Comparison of ENCODE assay signal across 23 mouse cellular contexts in genomic region chr17:51687226-51687625, GRCm38 (mm10).
DNase-seq lines count a peak whose midpoint lies in the region; ATAC-seq lines count a peak whose summit lies in the region.
"Had no signal": no experiment of that assay in that cellular context is flagged by ENCODE, and none has a peak within 500 bp of the region (broad histone marks: within the 10 kb centered on the region; RNA-seq: fewer than 3 reads in every experiment).

No protein-coding gene starts in this region.

- no peak overlapping the region for H3K4me3 ChIP-seq in midbrain, embryonic 15.5 days
- no peak overlapping the region for H3K4me3 ChIP-seq in hindbrain, embryonic 12.5 days
- H3K4me3 ChIP-seq: embryonic facial prominence, embryonic 13.5 days; embryonic facial prominence, embryonic 15.5 days; erythroblast, embryonic 14.5 days; forebrain, embryonic 10.5 days; forebrain, embryonic 12.5 days had no signal

- H3K27me3 ChIP-seq in splenic B cell, adult 2 months (ENCODE audit: control insufficient read depth, insufficient read depth, low read length, poor library complexity, severe bottlenecking), result no peaks in the 10 kb centered on the region
- H3K27me3 ChIP-seq in midbrain, embryonic 15.5 days (replicated peaks), result no peaks in the 10 kb centered on the region
- H3K27me3 ChIP-seq in hindbrain, embryonic 12.5 days, result no peaks in the 10 kb centered on the region
- H3K27me3 ChIP-seq: embryonic facial prominence, embryonic 15.5 days; forebrain, embryonic 12.5 days had no signal

- no peaks in the 10 kb centered on the region for H3K36me3 ChIP-seq in splenic B cell, adult 2 months (ENCODE audit: control insufficient read depth, insufficient read depth, low read length, poor library complexity, severe bottlenecking)
- no peaks in the 10 kb centered on the region for H3K36me3 ChIP-seq in midbrain, embryonic 15.5 days (replicated peaks)
- no peaks in the 10 kb centered on the region for H3K36me3 ChIP-seq in hindbrain, embryonic 12.5 days
- H3K36me3 ChIP-seq: embryonic facial prominence, embryonic 13.5 days; embryonic facial prominence, embryonic 15.5 days; forebrain, embryonic 10.5 days; forebrain, embryonic 12.5 days had no signal

- H3K27ac ChIP-seq in midbrain, embryonic 15.5 days, result no peak overlapping the region
- no peak overlapping the region for H3K27ac ChIP-seq in hindbrain, embryonic 12.5 days
- H3K27ac ChIP-seq: embryonic facial prominence, embryonic 13.5 days; embryonic facial prominence, embryonic 15.5 days; forebrain, embryonic 10.5 days; forebrain, embryonic 12.5 days had no signal

- no peaks in the 10 kb centered on the region for H3K9me3 ChIP-seq in midbrain, embryonic 15.5 days
- no peaks in the 10 kb centered on the region for H3K9me3 ChIP-seq in hindbrain, embryonic 12.5 days (replicated peaks)
- H3K9me3 ChIP-seq: embryonic facial prominence, embryonic 13.5 days; embryonic facial prominence, embryonic 15.5 days; forebrain, embryonic 10.5 days; forebrain, embryonic 12.5 days had no signal

- DNase-seq in splenic B cell, adult 2 months (ENCODE audit: low read depth, low spot score), result peak; percentile 14
- DNase-seq in adrenal gland, postnatal 14 days, result no peak
- DNase-seq: adrenal gland, adult 2 months; adrenal gland, postnatal 10 days; adrenal gland, postnatal 36 days; cerebellum, adult 11-12 months; cerebellum, adult 2 months; cerebellum, adult 9-10 months; cerebellum, postnatal 10 days; cerebellum, postnatal 25 days; embryo, embryonic 11 days had no signal

- no peak overlapping the region for H3K9ac ChIP-seq in midbrain, embryonic 15.5 days
- no peak overlapping the region for H3K9ac ChIP-seq in hindbrain, embryonic 12.5 days
- H3K9ac ChIP-seq: embryonic facial prominence, embryonic 13.5 days; embryonic facial prominence, embryonic 15.5 days; forebrain, embryonic 12.5 days had no signal

- ATAC-seq in common myeloid progenitor, adult 5-6 weeks (replicated peaks; ENCODE audit: low read depth, poor library complexity, severe bottlenecking), result 0 out of 2 replicates have a peak, but pooled peaks have one; percentile 18
- peak; percentile 50 for ATAC-seq in granulocyte monocyte progenitor cell, adult 5-6 weeks (replicated peaks; ENCODE audit: poor library complexity, severe bottlenecking)
- ATAC-seq in megakaryocyte progenitor cell, adult 5-6 weeks (replicated peaks; ENCODE audit: poor library complexity), result peak; percentile 55
- no peak for ATAC-seq in midbrain, embryonic 15.5 days (replicated peaks)
- no peak for ATAC-seq in hindbrain, embryonic 12.5 days (ENCODE audit: low FRiP score)
- ATAC-seq: forebrain, embryonic 14.5 days; forebrain, embryonic 16.5 days had no signal

- H3K4me2 ChIP-seq in midbrain, embryonic 15.5 days, result no peak overlapping the region
- no peak overlapping the region for H3K4me2 ChIP-seq in hindbrain, embryonic 12.5 days (replicated peaks)
- H3K4me2 ChIP-seq: embryonic facial prominence, embryonic 13.5 days; embryonic facial prominence, embryonic 15.5 days; forebrain, embryonic 12.5 days had no signal

- WGBS in midbrain, embryonic 15.5 days, result 94% methylated on average over 4 of the region's 4 CpGs
- WGBS in hindbrain, embryonic 12.5 days, result 94% methylated on average over 4 of the region's 4 CpGs

- H3K4me1 ChIP-seq in midbrain, embryonic 15.5 days, result no peaks in the 10 kb centered on the region
- H3K4me1 ChIP-seq in hindbrain, embryonic 12.5 days, result 0 out of 2 replicates have a peak, but pooled peaks cover 2% of the 10 kb centered on the region
- H3K4me1 ChIP-seq: embryonic facial prominence, embryonic 15.5 days; forebrain, embryonic 10.5 days; forebrain, embryonic 12.5 days had no signal

Comparison
In these comparisons a context has a peak if more than half of its experiments do, and no peak if none do; other contexts are left out.
1. ATAC-seq: peak in common myeloid progenitor, adult 5-6 weeks (single experiment), granulocyte monocyte progenitor cell, adult 5-6 weeks (single experiment) and megakaryocyte progenitor cell, adult 5-6 weeks (single experiment); none in midbrain, embryonic 15.5 days (single experiment) and hindbrain, embryonic 12.5 days (single experiment).